Mouse (Mus musculus): ENCODE results near the gene Ccdc182.

DNA sequence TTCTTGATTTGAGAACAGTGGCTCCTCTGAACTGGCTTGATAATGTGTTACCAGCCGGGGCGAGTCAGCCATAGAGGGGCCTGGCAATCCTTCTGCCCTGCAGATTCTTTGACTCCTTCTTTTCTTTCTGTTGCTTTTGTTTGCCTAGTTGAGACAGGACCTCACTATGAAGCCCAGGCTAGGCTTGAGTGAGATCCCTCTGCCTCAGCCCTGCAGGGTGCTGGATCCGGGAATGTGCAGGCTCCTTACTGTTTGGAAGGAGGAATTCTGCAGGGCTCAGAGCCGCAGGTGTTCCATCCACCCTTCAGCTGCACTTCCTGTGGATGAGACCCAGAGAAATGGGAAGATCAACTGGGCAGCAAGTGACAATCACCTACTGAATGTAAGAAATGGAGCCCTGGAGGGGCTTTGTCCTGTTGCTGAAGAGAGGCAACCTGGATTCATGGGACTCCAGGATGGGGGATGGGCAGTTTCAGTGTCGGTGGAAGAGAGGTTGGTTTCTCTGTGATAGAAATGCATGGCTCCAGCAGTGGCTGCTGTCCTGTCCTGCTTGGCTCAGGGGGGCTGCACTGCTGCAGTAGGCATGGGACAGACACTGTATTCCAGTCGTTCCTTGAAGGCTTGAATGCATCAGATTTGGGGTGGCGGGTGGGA lies 40.2 kb upstream of the Ccdc182 start:
- TF ChIP-seq CTCF (IDR thresholded peaks at IDR 0.05; ENCODE audit: low read depth) (no peak), EP300 (IDR thresholded peaks at IDR 0.05; ENCODE audit: low read depth) (no peak)
